Mouse (Mus musculus) forebrain, embryonic 16.5 days (tissue): ENCODE data around the gene Thap12. TPM values are rescaled to one million over a fixed set of nuclear protein-coding genes. Genes with fewer than 3 reads are reported as not detected.

ENCODE experiments used
- ATAC-seq: fragments of 200-750 bp; cut with Nextera tagmentation; 2 replicates; pipeline ENCODE4 v1.8.0; 2017; ENCODE audit warnings: mild to moderate bottlenecking, moderate library complexity
- H3K27ac ChIP-seq: fragments of 300-500 bp; sonication (generic); 2 replicates; pipeline ENCODE4 v1.5.1; 2014; ENCODE audit warnings: low read length, control low read depth
- H3K27me3 ChIP-seq: fragments of 300-500 bp; sonication (generic); replicated peaks from 2 replicates; pipeline ENCODE4 v1.6.1; 2014; ENCODE audit warnings: low read length; ENCODE audit not compliant: control insufficient read depth, insufficient read depth
- H3K36me3 ChIP-seq: fragments of 300-500 bp; sonication (generic); 2 replicates; pipeline ENCODE4 v1.6.1; 2014; ENCODE audit not compliant: control insufficient read depth, insufficient read depth
- H3K4me1 ChIP-seq: fragments of 300-500 bp; sonication (generic); replicated peaks from 2 replicates; pipeline ENCODE4 v1.6.1; 2014; ENCODE audit warnings: low read length; ENCODE audit not compliant: control insufficient read depth, insufficient read depth
- H3K4me2 ChIP-seq: fragments of 300-500 bp; sonication (generic); 2 replicates; pipeline ENCODE4 v1.6.1; 2014; ENCODE audit warnings: mild to moderate bottlenecking, low read length, control low read depth
- H3K4me3 ChIP-seq: fragments of 300-500 bp; sonication (generic); replicated peaks from 2 replicates; pipeline ENCODE4 v1.5.1; 2014; ENCODE audit warnings: mild to moderate bottlenecking, low read length, control low read depth
- H3K9ac ChIP-seq: fragments of 300-500 bp; sonication (generic); replicated peaks from 2 replicates; pipeline ENCODE4 v1.6.1; 2014; ENCODE audit warnings: low read depth, low read length, control low read depth
- H3K9me3 ChIP-seq: fragments of 300-500 bp; sonication (generic); 2 replicates; pipeline ENCODE4 v1.6.1; 2016; ENCODE audit warnings: low read length; ENCODE audit not compliant: control insufficient read depth
- WGBS: fragments of 180-500 bp; shearing (Covaris S2); extraction: QIAGEN DNeasy Blood & Tissue Kit; methylation state at CpG from one replicate; pipeline ENCODE4 v1.1.7; 2014; 5-methylcytosine and 5-hydroxymethylcytosine counted together
- polyA plus RNA-seq: library from polyadenylated mRNA; unstranded; fragments of >200 nt; fragmentation: Nextera tagmentation; extraction: Ambion mirVana; gene quantifications from 2 replicates; pipeline ENCODE4 v1.2.1, GENCODE M21; 2015

Gene Thap12
- polyA plus RNA-seq: 50.8 and 54.8 TPM in 2 replicates

GRCm38 (mm10) chr7:98702283-98703240 lies at the start of gene Thap12:
Gene Thap12 (plus strand): TSS chr7:98703103.
- peak; percentile 98 for ATAC-seq
- Histone ChIP-seq H3K4me1 (peaks cover 27% of the 10 kb centered on the region), H3K4me2 (peak within 1 kb of the TSS; percentile 72), H3K4me3 (peak within 1 kb of the TSS; percentile 90), H3K9ac (peak within 1 kb of the TSS; percentile 95), H3K9me3 (no peaks in the 10 kb centered on the region), H3K27ac (peak within 1 kb of the TSS; percentile 82), H3K27me3 (no peaks in the 10 kb centered on the region), H3K36me3 (no peaks in the 10 kb centered on the region)
- 2% methylated on average over 51 of the region's 65 CpGs for WGBS

GRCm38 (mm10) chr7:98655681-98656530 lies 47.0 kb upstream of the Thap12 start:
- Histone ChIP-seq H3K9me3 (no peaks in the 10 kb centered on the region), H3K4me2 (peak overlapping the region; percentile 71), H3K36me3 (no peaks in the 10 kb centered on the region; the same call in 1 of the 2 replicates), H3K27ac (peak overlapping the region; percentile 92), H3K4me3 (peak overlapping the region; percentile 84), H3K4me1 (peaks cover 25% of the 10 kb centered on the region), H3K9ac (peak overlapping the region; percentile 85), H3K27me3 (no peaks in the 10 kb centered on the region)
- ATAC-seq: peak; percentile 60
- under 1% methylated on average over 73 of the region's 74 CpGs for WGBS

- no peaks in the 10 kb centered on the region for H3K27me3 ChIP-seq
- peak within 1 kb of the TSS; percentile 85 for H3K9ac ChIP-seq
- no peaks in the 10 kb centered on the region; the same call in 1 of the 2 replicates for H3K36me3 ChIP-seq
- peak within 1 kb of the TSS; percentile 84 for H3K4me3 ChIP-seq
- ATAC-seq: peak; percentile 97
- H3K27ac ChIP-seq: peak within 1 kb of the TSS; percentile 92
- under 1% methylated on average over 42 of the region's 42 CpGs for WGBS
- H3K9me3 ChIP-seq: no peaks in the 10 kb centered on the region
- H3K4me2 ChIP-seq: peak within 1 kb of the TSS; percentile 71
- H3K4me1 ChIP-seq: peaks cover 25% of the 10 kb centered on the region
Measured at GRCm38 (mm10) chr7:98656531-98657221, 46.2 kb upstream of the Thap12 start, which contains the start of gene Emsy. Gene Emsy (minus strand): TSS chr7:98656783.

- no peak overlapping the region for H3K9ac ChIP-seq
- no peaks in the 10 kb centered on the region for H3K27me3 ChIP-seq
- WGBS: 63% methylated on average over 5 of the region's 5 CpGs
- no peaks in the 10 kb centered on the region for H3K36me3 ChIP-seq
- H3K4me1 ChIP-seq: no peaks in the 10 kb centered on the region
- no peak overlapping the region for H3K27ac ChIP-seq
- no peaks in the 10 kb centered on the region for H3K9me3 ChIP-seq
- H3K4me2 ChIP-seq: no peak overlapping the region
- ATAC-seq: no peak
- no peak overlapping the region for H3K4me3 ChIP-seq
Measured at GRCm38 (mm10) chr7:98665166-98665565, 37.7 kb upstream of the Thap12 start.

GRCm38 (mm10) chr7:98665726-98666125 lies 37.2 kb upstream of the Thap12 start:
- Histone ChIP-seq H3K36me3 (no peaks in the 10 kb centered on the region), H3K4me2 (no peak overlapping the region), H3K9ac (no peak overlapping the region), H3K27ac (no peak overlapping the region), H3K27me3 (no peaks in the 10 kb centered on the region), H3K9me3 (no peaks in the 10 kb centered on the region), H3K4me3 (no peak overlapping the region), H3K4me1 (no peaks in the 10 kb centered on the region)
- no peak for ATAC-seq
- 85% methylated on average over 6 of the region's 6 CpGs for WGBS

GRCm38 (mm10) chr7:98667956-98668746 lies 34.8 kb upstream of the Thap12 start:
- Histone ChIP-seq H3K9me3 (no peaks in the 10 kb centered on the region), H3K9ac (no peak overlapping the region), H3K27me3 (no peaks in the 10 kb centered on the region), H3K4me2 (no peak overlapping the region), H3K4me1 (no peaks in the 10 kb centered on the region), H3K4me3 (no peak overlapping the region), H3K27ac (no peak overlapping the region), H3K36me3 (no peaks in the 10 kb centered on the region)
- no peak for ATAC-seq
- 56% methylated on average over 6 of the region's 6 CpGs for WGBS

- ATAC-seq: no peak
- WGBS: 93% methylated on average over 4 of the region's 4 CpGs
- H3K9me3 ChIP-seq: no peaks in the 10 kb centered on the region
- H3K4me1 ChIP-seq: no peaks in the 10 kb centered on the region
- H3K4me2 ChIP-seq: no peak overlapping the region
- no peak overlapping the region for H3K27ac ChIP-seq
- H3K27me3 ChIP-seq: no peaks in the 10 kb centered on the region
- no peak overlapping the region for H3K9ac ChIP-seq
- no peaks in the 10 kb centered on the region for H3K36me3 ChIP-seq
- no peak overlapping the region for H3K4me3 ChIP-seq
Measured at GRCm38 (mm10) chr7:98670831-98671230, 32.1 kb upstream of the Thap12 start.

GRCm38 (mm10) chr7:98671416-98671815 lies 31.5 kb upstream of the Thap12 start:
- Histone ChIP-seq H3K27ac (no peak overlapping the region), H3K9me3 (no peaks in the 10 kb centered on the region), H3K4me3 (no peak overlapping the region), H3K4me2 (no peak overlapping the region), H3K4me1 (no peaks in the 10 kb centered on the region), H3K27me3 (no peaks in the 10 kb centered on the region), H3K36me3 (no peaks in the 10 kb centered on the region), H3K9ac (no peak overlapping the region)
- no peak for ATAC-seq
- 85% methylated on average over 9 of the region's 9 CpGs for WGBS
